Mouse (Mus musculus) 3T3-L1 (cell line): ENCODE data around the gene Rragc.
"Not testable (repeated sequence)": the region's sequence is repeated elsewhere in the genome, so short reads cannot be mapped to it uniquely, and the experiment has no call there.

Experiments
- DNase-seq: peaks from one replicate; pipeline ENCODE4 v3.0.0-alpha.2; 2015; ENCODE audit warnings: low read depth, low spot score

The Rragc gene

DNA sequence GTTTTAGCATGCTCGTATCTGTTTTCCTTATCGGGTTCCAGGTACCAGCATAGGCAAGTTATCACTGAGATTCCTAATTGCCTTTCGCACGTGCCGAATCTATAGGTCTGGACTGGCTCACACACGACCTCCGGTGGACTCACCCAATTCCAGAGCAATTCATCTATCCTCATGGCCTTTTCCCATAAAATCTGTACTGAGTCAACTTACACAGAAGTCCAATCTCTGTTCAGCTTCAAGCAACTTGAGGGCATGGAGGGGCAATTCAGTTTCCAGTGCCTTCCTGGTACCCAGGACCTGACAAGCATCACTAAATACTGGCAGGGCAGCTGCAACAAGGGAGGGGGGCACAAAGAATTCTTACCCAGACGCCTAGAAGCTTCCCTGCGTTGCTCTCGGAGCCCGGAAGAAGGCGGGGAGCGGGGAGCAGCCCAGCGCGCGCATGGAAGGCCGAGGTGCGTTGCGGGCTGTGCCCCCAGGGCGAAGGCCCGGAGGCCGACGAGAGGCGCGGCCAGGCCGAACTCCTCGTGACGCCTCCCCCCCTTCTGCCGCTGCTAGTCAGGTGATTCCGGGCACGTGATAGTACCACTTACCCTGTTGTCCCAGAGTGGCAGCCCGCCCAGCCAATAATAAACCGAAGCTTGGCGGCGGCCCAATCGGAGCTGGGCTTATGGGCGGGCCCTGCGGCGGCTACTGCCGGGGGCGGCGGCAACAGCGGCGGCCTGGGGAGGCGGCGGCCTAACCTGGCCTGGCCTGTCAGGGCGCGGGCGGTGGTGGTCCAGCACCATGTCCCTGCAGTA is at the start of gene Rragc:
Gene Rragc (plus strand): TSS at position 699 of the 800 bp plus-strand sequence.
- peak; percentile 97 for DNase-seq

- no peak for DNase-seq
Measured at GRCm38 (mm10) chr4:123893726-123894125, 23.5 kb upstream of the Rragc start.

- DNase-seq = no peak
Measured at GRCm38 (mm10) chr4:123894295-123894694, 23.0 kb upstream of the Rragc start.

DNA sequence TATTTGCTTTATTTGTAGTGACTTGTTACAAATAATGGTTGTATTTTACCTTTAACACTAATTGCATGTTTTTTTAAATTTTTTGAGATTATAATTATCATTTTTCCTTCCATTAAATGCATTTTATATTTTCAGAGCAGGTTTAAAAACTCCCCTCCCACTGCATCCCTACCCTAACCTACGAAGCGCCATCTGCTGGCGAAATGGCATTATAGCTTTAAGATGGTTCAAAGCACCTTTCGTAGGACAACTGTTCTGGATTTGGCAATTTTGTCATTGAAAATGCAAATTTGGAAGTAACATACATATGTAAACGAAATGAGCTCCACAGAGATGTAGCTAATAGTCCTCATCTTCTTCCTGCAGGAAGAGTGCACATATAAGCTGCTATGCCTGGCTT is 18.6 kb upstream of the Rragc start:
- peak; percentile 74 for DNase-seq

GRCm38 (mm10) chr4:123903432-123903831 is 13.8 kb upstream of the Rragc start:
- DNase-seq = peak; percentile 44

DNA sequence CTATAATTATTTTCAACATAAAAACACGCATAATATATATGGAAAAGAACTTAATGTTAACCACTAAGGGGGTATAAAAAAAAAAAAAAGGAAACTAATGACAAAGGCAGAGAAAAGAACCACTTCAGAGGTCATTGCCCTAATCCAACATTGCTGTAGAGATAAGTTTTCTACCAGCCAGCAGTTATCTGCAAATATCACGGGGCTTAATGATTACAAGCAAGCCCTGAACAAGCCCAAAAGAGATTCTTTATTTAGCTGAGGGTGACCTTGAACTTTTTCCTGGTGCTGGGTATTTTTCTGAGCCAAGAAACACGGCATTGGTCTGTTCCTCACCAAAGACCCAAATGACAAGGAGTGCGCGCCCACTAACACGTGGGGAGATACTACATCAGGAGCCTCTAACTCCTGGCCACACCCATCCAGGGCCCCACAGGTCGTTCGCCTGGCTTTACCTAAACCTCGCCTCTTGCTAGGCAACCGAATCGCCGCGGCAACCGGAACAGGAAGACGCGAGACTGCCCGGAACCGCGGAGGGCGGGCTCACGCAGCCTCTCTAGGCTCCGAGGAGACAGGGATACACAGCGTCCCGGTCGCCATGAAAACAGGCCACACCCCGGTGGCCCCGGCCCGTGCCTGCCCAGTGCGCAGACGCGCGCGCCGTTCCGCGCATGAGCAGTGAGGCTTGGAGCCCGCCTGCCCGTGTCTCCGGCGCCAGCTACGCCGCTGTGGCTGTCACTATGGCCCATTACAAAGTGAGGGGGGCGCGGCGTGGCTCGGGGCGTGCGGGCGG is 12.7 kb upstream of the Rragc start, which contains the start of gene Mycbp:
Gene Mycbp (plus strand): TSS at position 500 of the 793 bp plus-strand sequence.
- peak; percentile 95 for DNase-seq

DNA sequence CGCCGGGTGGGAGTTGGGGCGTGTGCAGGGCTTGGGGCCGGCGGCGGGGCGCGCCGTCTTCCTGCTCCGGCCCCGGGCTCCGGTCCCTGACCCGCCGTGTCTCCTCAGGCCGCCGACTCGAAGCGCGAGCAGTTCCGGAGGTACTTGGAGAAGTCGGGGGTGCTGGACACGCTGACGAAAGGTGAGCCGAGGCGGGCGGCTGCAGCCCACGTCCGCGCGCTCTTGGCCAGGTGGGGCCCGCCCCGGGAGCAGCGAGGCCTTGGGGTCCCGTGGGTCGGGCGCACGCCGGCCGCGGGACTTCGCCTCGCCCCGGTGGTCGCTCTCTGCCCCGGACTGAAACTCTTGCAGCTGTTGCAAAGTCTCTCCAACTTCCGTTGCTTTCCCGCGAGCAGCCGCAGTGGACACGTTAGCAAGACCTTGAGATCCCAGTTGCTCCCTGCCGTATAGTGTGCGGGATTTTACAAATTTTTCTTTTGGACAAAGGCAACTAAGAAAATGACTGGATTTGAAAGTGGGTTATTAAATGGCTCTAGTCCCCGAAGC is 12.0 kb upstream of the Rragc start:
- DNase-seq = peak; percentile 54

DNA sequence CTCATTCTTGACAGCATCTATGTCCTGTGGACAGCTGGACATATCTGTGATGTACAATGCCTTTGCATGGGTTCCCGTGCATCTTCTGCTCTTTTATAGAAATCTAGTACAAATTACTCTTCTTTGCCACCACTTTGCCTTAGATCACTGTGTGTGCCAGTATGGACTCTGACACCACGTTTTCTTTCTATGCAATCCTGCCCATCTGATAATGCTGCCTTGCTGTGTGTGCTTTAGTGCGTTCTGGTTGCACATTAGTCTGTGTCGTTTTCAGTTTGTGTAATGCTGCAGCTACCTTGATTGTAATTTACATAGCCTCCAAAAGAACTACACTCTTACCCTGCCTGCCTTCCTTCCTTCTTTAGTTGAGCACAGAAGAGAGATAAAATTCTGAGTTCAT is 5.7 kb upstream of the Rragc start:
- no peak for DNase-seq

- DNase-seq = peak; percentile 48
Measured at GRCm38 (mm10) chr4:123912431-123912830, 4.8 kb upstream of the Rragc start.

DNA sequence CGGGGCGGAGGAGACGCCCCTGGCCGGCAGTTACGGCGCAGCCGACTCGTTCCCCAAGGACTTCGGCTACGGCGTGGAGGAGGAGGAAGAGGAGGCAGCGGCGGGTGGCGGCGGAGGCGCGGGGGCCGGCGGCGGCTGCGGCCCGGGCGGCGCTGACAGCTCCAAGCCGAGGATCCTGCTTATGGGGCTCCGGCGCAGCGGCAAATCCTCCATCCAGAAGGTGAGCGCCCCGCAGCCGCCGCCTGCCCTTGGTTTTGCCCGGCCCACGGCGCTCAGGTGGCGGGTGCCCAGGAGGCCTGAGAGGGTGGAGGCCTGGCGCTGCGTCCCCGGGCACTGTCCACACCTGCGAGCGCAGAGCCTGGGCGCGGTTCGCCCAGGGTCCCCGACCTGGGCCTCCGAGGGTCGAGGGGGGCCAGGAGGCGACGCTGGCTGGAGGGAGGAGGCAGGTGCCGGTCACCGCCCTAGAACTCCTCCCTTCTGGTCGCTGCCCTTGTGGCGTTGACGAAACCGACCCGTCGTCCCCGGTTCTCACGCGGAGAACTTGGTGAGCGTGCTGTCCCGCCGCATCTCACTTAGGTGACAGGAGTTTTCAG is 398 bp downstream of the Rragc start, which contains the start of gene 4930535I16Rik:
Gene 4930535I16Rik (minus strand): TSS at position 475 of the 593 bp plus-strand sequence.
- peak; percentile 35 for DNase-seq

- no peak for DNase-seq
Measured at GRCm38 (mm10) chr4:123918851-123919250, 1.6 kb downstream of the Rragc start.

DNA sequence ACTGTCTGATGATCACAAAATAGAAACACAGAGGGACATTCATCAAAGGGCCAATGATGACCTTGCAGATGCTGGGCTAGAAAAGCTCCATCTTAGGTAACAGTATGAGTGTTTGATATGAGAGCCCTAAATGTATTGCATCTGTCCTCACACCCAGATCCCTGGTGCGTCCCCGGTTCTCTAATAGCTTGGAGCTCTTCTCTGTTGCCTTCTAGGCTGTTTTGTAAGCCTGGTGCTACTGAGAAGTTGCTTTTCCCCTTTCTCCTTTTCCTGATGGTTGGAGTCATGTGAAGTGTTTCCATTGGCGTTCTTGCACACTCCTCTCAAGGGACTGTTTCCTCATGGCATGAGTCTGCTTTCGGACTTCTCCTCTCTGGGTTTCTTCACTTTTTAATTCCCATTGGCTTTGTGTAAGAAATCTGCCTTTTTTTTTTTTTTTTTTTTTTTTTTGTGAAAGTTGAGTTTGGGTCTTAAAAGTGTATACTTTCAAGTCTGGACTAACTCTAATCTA is 3.9 kb downstream of the Rragc start:
- DNase-seq = no peak

DNA sequence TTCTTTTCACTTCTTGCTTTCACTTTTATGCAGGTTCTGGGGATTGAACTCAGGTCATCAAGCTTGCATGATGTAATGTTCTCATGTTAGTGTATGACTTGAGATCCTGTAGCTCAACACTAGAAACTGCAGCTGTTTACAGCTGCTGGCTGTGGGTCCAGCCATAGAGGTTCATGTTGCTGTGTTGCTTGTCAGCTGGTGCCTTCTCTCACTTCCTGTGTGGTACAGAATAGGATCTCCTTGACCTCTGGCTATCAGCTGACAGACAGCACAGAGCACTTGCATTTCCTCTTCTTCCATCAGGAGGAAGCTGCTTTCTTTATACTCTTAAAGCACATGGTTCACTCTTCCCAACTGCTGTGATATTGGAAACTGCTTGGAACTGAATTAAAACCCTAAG is 10.7 kb downstream of the Rragc start:
- DNase-seq = no peak

- DNase-seq = peak; percentile 54
Measured at GRCm38 (mm10) chr4:123929994-123930393, 12.7 kb downstream of the Rragc start.

GRCm38 (mm10) chr4:123934306-123934705 is 17.1 kb downstream of the Rragc start:
- no peak for DNase-seq

DNA sequence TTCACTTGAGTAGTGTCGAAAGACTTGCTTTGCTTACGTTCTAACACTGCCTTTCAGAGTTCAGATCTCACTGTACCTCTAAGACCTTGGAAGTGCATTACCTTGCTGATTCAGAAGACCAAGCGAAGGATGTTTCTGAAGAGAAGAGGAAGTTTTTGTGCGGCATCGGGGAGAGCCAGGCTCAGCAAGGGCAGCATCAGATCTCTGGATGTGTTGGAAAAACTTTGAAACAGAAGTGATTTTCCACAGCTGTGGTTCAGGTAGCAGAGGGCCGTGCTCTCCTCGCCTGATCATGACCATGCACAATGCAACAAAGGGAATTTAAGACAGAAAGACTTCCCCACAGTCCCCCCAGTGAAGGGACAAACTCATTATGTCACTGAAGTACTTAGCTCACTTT is 18.8 kb downstream of the Rragc start:
- DNase-seq = no peak

GRCm38 (mm10) chr4:123939838-123940237 is 22.6 kb downstream of the Rragc start:
- peak; percentile 87 for DNase-seq

DNA sequence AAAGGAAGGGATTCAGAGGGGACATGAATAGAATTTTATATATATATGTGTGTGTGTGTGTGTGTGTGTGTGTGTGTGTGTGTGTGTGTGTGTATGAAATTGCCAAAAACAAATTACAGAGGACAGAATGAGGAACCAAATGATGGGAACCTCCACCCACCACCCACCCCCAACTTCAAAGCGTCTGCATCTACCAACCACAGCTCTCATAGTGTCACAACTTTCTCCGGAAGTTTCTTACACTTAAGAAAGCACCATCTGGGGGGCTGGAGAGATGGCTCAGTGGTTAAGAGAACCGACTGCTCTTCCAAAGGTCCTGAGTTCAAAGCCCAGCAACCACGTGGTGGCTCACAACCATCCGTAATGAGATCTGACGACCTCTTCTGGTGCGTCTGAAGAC is 23.6 kb downstream of the Rragc start:
- not testable (repeated sequence) for DNase-seq

- DNase-seq = no peak
Measured at GRCm38 (mm10) chr4:123946701-123947100, 29.5 kb downstream of the Rragc start.

GRCm38 (mm10) chr4:123947149-123947548 is 29.9 kb downstream of the Rragc start:
- DNase-seq = no peak

GRCm38 (mm10) chr4:123948901-123949300 is 31.7 kb downstream of the Rragc start:
- no peak for DNase-seq

DNA sequence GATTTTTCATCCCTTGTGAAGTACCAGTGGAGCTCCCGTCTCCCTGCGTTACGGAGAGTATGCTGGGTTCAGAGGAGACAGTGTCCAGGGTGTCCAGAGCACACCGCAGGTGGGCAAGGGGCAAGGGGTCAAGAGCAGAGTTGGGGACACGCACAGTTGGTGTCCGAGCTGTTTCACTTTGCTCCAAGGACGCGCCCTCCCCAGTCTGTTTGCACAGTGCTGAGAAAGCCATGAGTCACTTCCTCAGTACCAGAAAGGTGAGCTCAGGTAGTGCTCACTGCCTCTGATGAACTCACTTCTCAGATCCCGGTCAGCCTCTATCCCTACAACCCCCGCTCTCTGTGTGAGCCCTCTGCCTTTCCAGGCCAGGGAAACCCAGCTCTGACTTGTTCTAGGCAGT is 32.4 kb downstream of the Rragc start:
- no peak for DNase-seq
